Mouse (Mus musculus) naive thymus-derived CD4-positive, alpha-beta T cell, adult 5 months (primary cell): ENCODE results near the gene Klhl24. TPM values are rescaled to one million over a fixed set of nuclear protein-coding genes. Genes with fewer than 3 reads are reported as not detected.

Experiments
- polyA plus RNA-seq: library from polyadenylated mRNA; unstranded; fragments of 100-300 nt; shearing (Covaris generic); gene quantifications from one replicate; pipeline ENCODE4 v1.2.1, GENCODE M21; 2017

Gene Klhl24
- 207 TPM for polyA plus RNA-seq

DNA sequence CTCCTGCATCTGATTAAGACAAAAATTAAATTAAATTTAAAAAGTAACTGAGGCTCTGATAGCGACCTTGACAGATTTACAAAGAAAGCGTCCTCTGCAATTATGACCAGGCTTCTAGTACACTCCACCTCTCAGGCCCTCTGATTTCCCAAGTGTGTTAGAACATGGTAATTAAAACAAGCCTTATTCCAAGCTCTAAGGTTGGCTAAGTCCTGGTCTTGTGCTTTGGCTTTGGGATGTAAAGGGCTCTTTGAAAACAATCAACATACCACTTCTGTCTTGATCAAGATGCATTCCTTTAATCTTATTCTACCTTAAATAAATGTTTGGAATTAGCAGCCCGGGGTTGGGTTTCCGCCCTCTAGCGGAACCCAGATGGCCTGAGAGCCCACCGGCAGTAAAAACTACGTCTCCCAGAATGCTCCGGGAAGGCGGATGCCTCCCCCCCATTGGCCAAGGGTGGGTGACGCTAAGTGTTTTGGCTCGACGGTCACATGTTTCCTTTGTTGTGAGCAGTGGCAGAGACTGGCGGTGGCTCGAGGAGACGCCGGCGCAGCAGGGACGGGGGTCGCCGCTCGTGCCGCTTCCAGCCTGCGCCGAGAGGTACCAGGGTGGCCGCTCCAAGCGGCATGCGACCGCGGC is at the start of gene Klhl24:
Gene Klhl24 (plus strand): TSS at position 474 of the 642 bp plus-strand sequence.

DNA sequence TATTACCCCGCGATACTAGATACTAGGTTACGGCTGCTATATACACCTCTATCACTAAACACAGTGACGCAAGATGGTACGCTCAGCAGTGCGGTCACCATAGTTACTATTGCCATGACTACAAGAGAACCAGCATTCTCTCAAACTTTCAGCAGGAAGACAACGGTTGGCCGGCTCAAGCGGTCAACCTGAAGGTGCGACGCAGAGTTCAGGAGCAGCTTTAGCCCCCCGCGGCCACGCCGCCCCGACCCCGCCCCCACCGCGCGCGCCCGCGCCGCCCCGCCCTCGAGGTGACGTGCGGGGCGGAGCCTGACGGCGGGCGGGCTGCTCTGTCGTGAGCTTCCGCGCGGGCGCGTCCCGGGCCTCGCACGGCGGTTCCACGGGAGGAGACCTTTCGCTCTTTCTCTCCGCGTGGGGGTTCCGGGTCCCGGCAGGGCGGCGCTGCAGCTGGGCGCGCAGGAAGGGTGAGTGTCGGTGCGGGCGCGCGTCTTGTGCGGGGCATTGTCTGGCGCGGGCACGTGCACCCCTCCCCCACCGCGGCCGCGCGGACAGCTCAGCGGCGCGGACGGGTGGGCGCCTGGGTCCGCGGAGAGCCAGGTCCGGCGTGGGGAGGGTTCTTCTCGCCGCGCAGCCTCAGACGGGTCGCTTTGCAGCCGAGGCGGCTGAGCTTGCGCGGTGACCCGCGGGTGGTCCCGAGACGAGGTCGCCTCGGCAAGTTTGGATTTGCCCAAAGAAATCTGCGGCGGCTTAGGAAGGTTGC is 43.6 kb downstream of the Klhl24 start, which contains the start of gene Yeats2:
Gene Yeats2 (plus strand): TSS at position 292 of the 760 bp plus-strand sequence.

Other genes starting within 250 kb of the Klhl24 start
- 323 TPM for gene Klhl6, start 114.5 kb upstream of the Klhl24 start, polyA plus RNA-seq
- 29.0 TPM for gene Yeats2, start 43.5 kb downstream of the Klhl24 start, polyA plus RNA-seq
- not detected for gene Map6d1, start 143.8 kb downstream of the Klhl24 start, polyA plus RNA-seq
- gene Parl, start 204.8 kb downstream of the Klhl24 start, polyA plus RNA-seq = 72.9 TPM
- not detected for gene Cyp2ab1, start 227.9 kb downstream of the Klhl24 start, polyA plus RNA-seq